Mouse (Mus musculus): ENCODE measurements around the gene Paics.

GRCm38 (mm10) chr5:76969250-76969649, 18.1 kb downstream of the Paics start:
- TF ChIP-seq POLR2A (IDR thresholded peaks at IDR 0.05; ENCODE audit: low read depth, low read length) (no peak), CTCF (IDR thresholded peaks at IDR 0.05; ENCODE audit: extremely low read depth, insufficient read length, insufficient replicate concordance, low read depth, low read length) (no peak)

Measured in small intestine, adult 2 months (tissue).